Mouse (Mus musculus) lung, adult 2 months (tissue): ENCODE measurements around the gene AC134908.4.

ENCODE experiments used
- CTCF ChIP-seq: fragments of 200-500 bp; IDR thresholded peaks from 2 replicates; pipeline ENCODE4 v1.5.1; 2011; ENCODE audit warnings: mild to moderate bottlenecking, low read length, control low read depth; ENCODE audit not compliant: insufficient read depth
- POLR2A ChIP-seq: fragments of 200-500 bp; IDR thresholded peaks from 2 replicates; pipeline ENCODE4 v1.6.1; 2011; ENCODE audit warnings: low read depth, mild to moderate bottlenecking, control low read depth, low read length, borderline replicate concordance; ENCODE audit errors: extremely low read depth

- no peak for TF ChIP-seq POLR2A
- TF ChIP-seq CTCF, result no peak
Measured at GRCm38 (mm10) chr17:25802825-25803517, 7.5 kb upstream of the AC134908.4 start.
